Mouse (Mus musculus) urinary bladder, postnatal 36 days (tissue): ENCODE results near the gene Pax1.

Experiments
- DNase-seq, 2 experiments: peaks; one replicate each; pipeline ENCODE4 v3.0.0; 2022; ENCODE audit warnings: low spot score in 2 of 2, mixed read lengths in 1 of 2

Gene Pax1

DNA sequence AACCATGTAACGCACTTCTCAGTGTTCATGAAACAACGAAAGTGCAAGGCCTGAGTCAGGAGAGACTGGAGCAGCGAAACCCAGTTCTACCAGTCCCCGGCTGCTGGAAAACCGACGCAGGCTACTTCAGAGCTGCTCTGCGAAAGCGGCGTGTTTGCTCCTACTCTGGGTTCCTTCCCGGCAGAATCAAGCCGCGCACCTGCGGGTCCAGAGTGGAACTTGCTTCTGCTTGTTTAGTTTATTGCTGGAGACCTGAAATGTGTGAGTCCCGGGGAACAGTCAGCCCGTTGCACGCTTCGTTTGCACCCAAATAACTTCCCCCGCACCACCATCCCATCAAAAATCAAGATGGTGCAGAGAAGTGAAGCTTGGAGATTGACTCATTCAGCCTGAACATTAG lies at the start of gene Pax1:
Gene Pax1, plus strand, starts transcription at position 345 of the 400 bp plus-strand sequence.
- DNase-seq = no peak

DNA sequence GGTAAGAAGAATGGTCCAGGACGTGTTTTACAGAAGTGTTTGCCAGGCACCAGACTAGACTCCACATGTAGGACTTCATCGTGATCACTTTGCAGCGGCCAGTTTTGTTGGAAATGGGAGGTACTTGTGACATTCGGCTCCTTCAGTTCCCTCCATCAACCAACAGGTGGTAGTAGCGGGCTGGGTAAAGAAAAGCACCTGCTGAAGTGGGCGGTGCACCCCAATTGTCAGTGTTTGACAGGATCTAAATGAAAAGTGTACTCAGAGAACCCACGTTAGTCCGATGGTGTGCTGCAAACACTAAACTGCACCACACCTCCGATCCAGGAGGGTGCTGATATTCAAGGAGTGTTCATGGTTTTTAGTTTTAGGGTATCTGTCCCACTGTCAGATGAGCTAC lies 40.7 kb upstream of the Pax1 start:
- DNase-seq = no peak

DNA sequence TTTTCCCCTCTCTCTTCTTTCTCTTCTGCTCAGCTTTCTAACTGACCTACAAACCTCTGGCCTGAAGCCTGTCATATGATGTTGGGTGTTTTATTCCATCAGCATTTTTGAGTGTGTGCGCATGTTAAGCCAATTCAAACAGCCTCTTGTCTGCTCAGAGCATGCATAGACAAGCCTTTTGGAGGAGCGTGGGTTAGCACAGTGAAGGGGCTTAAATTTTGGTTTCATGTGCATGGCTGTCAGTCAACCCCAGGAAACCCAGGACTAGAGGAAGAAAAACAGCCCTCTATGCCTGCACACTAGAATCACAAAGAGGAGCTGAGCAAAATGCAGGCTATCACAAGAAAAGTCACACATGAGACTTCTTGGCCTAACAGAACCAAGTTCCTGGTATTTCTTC lies 36.5 kb upstream of the Pax1 start:
- no peak for DNase-seq

DNA sequence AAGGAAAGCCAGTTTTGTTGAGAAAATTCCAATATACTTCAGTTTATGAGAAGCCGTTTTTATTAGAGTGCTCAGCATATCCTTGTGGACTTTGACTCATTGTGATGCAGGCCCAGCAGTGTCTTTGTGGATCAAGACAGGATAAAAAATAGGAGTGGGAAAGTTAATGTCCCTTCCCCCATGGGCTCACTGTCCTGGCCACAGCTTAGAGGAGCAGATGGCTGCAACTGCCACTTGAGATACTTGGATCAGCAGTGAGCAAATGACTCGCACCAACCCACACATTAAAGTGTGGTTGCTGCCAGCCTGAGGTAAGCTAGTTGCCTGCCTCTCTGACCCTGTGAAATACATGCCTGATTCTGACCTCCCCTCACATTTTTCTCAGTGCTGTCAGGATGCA lies 29.0 kb upstream of the Pax1 start:
- DNase-seq = no peak

DNA sequence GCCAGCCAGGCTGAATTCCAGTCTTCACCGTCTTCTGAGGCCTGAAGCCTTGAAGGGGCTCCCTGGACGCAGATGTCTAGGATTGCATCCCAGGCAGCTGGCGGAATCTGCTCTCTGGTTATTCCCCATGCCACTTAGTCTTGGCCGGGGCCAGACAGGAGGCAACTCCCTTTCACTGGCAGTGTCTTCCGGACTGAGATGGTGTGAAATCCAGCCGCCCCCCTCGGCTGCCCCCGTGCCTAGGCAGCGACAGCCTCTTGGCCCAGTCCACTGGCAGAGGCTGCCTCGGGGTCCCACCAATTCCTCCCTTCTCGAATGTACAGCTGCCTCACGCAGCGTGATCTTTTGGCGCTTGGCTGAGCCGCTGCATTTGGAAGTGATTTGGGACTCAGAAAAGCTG lies 23.0 kb upstream of the Pax1 start:
- no peak for DNase-seq

DNA sequence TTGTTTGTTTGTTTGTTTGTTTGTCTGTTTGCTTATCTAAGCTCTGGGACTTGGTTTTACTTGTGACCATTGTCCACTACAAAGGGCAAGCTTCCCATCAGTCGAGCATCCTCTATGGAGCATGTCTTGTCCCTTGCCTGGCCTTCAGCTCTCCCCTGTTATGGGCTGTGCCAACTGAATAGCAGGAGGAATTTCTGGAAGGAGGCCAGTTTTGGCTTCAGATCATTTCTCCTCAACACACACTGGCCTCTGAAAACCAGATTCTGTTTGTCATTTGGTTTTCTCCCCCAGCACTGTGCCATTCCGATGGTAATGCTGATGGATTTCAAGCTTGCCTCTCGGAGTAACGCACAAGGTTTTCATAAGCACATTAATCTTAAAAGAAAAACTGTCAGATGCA lies 21.9 kb upstream of the Pax1 start:
- no peak for DNase-seq

DNA sequence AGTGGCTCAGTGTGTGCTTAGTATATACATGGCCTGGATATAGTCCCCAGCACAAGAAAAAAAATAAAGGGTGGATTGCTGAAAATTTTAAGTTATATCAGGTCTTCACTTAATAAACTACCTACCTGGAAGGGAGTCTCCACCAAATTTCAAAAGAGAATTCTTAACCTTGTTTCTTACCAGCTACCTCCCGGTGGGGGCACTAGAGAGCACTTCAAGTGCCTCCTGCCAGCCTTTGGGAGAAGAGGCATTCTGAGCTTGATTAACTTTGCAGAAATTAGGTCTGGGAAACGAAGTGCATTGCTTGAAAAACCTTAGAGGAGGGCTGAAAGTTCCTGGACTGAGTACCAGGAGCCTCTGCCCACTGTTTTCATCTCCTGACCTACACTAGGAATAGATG lies 19.5 kb upstream of the Pax1 start:
- DNase-seq = no peak

DNA sequence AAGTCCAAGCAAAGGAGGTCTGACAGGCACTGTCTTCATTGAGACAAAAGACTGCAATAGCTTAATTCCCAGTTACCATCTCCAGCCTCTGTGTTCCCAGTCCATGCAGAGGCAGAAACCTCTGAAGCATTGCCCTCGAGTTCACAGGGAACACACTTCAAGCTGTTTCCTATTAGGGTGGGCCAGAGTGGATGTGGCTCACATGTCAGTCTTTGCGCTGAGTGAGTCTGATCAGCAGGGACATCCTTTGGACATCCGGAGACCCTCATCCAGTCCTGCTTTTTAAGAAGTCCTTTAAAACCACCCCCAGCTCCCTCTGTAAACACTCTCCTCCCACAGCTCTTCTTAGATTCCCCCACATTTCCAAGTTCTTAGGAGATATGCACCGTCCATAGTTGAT lies 2.0 kb upstream of the Pax1 start:
- DNase-seq = no peak

DNA sequence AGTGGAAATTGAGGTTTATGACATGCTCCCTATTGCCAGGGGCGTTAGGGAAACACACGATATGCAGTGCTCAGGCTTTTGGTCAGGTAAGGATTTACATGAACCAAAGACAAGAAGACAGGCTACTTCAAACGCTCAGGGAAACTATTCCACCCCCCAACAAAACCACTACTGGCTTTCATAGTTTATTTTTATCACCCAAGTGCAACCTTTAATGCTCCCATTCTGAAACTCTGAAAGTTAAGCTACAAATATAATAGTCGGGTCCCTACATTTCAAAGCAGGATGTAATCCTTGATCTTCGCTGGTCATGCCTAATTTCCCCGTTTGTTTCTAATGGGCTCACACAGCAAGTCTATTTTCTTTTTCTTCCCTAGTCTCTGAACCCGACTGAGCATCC lies 1.3 kb upstream of the Pax1 start:
- DNase-seq = no peak

DNA sequence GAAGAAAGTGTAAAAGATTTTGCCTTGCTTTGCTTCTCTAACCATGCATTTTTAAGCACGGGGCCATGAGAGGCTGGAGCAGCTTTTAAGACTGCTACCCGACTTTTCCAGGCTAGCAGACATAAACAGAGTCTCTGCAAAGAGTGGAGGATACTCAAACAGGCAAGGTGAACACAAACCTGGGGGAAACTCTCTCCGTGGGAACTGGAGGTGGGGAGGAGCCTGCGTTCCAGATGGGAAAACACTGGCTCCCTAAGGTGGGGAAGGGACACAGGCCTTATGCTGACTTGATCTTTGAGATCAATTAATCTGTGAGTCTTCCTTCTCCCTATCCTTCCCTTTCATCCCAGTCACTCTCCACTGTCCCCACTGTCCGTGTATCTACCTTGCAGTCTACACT lies 869 bp upstream of the Pax1 start:
- DNase-seq = no peak

DNA sequence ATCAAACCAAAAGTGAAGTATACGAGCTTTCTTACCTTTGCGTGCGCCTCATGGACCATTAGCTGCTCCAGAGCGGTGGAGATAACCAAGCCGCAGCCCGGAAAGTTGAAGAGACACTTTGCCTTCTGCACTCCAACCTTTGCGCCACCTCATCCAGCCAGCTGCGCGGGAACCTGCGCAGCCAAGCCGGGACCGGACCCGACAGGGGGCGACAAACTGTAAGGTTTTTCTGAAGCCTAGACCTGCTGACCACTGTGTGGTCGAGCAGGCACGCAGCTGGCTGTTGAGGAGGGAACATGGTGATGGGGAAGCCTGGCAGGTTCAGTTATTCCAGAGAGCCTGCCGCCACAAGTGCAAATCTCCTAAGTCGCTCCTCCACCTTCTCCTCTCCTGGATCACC lies 591 bp downstream of the Pax1 start:
- DNase-seq = no peak

DNA sequence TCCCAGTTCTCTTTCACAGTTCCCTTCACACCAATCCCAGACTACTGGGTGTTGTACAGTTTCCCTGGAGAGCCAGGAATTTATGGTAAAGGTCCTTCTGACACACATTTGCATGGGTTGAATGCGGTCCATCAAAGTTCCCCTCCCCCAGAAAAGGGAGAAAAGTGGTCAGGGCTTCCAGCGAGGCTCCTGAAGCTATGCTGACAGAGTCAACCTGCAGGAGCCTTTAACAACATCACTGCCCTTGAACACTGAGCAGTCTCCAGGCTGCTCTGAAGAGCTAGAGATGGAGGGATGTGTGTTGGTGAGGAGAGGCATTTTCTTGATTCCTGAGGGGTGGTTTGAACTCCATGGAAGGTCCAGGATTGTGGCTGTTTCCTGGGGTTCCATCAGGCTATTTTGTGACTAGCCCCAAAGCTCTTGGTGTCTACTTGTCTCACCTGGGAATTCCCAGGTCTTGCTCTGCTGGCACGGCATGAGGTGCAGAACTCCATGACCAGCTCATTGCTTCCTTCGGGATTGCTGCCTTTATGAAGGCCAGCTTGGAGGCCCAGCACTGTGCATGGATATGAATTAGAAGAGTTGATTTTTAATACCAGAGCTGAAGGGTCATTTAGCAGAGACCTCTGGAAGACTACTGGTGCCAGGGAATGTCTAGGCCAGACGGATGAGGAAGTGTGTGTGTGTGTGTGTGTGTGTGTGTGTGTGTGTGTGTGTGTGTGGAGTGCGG lies 1.8 kb downstream of the Pax1 start:
- DNase-seq = no peak

DNA sequence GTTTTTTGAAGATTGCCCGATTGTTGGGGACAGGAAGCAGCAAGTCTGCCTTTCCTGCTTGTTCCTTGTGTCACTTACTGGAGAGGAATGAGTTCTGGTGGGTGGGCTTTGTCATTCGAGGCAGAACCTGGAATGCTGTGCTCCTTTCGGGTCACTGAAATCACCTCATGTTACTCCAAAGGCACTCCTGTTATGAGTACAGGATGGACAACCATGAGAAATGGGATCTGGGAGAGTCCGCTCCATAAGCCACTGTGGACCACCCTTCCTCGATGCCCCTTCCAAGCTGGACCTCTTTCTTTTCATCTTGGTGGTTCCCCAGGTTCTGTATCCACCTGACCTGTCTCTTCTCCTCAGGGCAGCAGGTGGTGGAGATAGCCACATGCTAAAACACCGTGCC lies 2.5 kb downstream of the Pax1 start:
- no peak for DNase-seq

DNA sequence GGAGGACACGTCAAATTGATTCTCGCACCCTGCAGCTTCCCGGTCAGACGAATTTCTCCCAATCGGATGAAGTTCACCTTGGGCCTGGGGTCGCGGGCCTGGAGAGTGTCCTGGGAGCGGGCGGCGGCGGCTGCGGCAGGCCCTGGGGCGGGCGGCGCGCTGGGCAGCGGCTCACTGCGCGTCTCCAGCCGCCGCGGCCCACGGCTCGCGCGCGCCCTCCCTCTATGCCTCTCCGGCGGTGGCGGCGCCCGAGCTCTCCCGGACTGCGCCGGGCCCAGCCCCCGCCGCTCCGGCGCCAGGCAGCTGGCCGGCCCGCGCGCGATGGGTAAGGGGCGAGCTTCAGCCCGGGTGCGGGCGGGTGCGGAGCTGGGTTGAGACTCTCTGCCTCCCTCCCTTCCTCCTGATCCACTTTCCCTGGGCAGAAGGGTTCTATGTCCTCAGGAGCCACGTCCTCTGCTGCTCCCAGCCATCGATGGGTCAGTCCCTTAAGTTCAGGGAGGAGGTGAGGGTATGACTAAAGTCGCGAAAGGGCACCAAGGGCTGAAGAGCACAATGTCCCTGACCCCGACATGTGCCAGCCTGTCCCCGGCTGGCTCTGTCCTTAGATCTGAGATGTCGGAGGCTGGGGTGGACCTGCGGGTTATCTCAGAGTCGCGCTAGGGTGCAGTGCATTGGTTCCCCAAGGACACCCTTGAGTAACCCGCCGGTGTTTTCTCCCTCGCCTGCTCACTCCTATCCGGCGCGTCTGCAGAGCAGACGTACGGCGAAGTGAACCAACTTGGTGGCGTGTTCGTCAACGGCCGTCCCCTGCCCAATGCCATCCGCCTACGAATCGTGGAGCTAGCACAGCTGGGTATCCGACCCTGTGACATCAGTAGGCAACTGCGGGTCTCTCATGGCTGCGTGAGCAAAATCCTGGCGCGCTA lies 3.5 kb downstream of the Pax1 start:
- no peak for DNase-seq

DNA sequence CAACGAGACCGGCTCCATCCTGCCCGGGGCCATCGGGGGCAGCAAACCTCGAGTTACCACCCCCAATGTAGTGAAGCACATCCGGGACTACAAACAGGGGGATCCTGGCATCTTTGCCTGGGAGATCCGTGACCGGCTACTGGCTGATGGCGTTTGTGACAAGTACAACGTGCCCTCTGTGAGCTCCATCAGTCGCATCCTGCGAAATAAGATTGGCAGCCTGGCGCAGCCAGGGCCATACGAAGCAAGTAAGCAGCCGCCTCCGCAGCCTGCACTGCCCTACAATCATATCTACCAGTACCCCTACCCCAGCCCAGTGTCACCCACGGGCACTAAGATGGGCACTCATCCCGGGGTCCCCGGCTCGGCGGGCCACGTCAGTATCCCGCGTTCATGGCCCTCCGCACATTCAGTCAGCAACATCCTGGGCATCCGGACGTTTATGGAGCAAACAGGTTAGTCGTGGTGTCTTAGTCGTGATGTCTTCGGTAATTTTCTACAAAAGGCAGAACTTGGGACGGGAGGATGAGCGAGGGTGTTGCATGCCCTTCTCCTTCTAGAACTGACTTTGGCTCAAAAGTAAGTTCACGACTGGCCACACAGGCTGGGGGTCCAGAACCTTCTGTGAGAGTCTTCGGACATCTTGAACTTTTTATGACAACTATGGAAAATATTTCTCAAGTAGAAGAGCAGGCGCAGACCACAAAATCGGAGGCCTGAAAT lies 4.3 kb downstream of the Pax1 start:
- no peak for DNase-seq

DNA sequence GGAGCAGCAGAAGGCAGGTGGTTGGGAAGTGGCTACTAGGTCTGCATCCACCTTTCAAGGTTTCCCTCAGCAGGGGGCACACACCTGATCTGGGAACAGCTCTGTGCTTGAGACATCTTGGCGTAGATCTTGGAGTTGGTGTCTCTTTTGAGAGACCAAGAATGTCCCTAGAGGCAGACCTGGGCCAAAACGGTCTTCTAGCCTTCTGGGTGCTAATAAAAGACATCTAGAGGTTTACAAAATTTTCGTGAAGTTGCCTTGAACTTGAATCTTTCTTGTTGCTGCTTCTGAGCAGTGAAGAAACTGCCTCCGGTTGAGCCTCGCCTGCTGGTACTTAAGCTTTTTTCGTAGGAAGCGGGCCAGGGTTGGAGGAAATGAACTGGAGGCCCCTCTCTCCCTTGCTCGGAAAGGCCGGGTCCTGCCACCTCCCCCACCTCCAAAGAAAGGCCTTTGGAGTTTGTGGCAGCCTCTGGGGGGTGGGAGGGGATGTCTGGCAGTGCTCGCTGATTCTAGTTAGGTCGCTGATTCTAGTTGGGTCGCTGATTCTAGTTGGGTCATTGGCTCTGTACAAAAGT lies 5.6 kb downstream of the Pax1 start:
- DNase-seq = no peak

DNA sequence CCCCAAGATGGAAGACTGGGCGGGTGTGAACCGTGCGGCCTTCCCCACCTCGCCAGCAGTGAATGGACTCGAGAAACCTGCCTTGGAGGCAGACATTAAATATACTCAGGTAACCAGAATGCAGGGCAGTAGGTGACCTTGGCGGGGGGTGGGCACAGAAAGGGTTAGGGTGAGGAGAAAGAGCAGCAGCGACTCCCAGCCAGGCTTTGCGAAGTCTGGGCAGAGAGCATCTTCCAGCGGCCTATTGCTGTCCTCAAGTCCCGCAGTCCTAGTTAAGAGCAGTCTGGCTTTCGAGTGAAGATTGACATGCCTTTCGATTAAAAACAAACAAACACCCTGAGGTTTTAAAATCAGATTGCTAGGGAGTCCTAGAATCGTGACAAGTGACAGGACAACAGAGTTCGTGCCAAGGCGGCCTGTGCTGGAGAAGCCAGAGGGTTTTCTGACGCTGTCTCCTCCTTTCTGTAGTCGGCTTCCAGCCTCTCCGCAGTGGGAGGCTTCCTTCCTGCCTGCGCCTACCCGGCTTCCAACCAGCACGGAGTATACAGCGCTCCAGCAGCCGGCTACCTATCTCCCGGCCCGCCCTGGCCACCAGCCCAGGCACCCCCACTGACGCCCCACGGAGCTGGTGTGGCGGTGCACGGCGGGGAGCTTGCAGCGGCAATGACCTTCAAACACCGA lies 6.3 kb downstream of the Pax1 start:
- no peak for DNase-seq

DNA sequence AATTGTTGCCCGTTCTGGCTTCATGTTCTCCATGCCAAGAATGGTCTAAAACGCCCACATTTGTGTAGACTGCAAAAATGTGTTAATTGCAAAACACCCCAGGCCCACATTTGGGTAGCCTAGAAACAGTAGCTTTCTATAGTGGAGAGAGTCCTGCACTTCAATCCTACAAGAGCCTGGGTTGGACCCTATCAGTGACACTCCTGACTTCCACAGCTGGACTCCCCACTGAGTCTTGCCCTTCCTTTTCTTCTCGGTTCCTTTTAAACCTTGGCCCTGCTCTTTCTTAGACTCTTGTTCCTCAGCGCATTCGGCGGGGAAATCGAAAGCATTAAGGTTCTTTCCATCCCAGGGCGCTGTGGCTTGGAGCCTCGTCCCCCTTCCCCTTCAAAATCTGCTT lies 7.8 kb downstream of the Pax1 start:
- DNase-seq = no peak

DNA sequence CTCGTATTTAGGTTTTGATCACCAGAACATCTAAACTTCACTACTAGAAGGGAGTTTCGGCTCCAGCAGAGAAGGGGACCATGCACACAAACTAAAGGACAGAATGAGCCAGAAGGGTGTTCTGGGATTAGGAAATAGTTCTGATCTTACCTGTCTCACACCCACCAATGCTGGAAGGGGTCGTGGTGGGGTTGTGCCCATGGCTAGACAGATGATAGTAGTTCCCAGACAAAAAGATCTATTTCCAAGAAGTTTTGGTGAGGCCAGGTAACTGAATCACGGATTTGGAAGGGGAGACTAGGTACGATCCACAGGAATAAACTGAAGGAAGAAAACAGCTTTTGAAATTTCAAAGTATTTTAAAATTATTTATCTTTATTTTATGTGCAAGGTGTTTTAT lies 8.4 kb downstream of the Pax1 start:
- DNase-seq = no peak

DNA sequence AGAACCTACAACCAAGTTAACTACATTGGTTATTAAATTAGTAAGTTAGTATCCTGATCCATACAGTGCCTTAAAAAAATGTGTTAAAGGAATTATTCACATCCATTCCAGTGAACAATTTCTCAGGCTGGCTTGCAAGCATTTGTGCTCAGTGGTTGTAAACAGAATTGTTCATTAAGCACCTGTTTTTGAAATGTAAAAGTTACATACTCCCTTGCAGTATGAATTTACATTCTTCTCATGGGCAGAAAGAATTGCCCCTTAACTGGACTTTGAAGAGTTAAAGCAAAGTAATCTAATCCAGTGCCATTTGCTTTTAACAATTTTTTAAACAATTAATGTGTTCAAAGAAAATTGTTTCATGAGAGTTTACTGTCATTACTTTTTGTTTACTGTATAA lies 9.6 kb downstream of the Pax1 start:
- no peak for DNase-seq

DNA sequence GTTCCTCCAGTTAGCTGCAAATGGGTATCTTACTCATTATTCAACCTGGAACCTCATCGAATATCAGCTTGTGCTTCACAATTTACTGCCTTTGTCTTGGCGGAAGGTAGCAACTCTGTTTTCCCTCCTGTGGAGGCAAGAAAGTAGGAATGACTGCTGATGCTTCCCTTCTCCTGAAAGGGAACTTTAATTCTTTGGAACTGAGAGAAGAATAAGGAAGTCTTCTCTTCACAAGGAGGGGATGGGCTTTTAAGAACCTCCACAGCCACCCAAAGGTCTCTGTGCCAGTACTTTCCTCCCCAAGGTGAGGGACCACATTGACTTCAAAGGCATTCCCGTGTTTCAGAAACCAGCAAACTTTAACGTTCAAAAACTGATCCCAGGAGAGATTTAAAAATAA lies 10.1 kb downstream of the Pax1 start:
- DNase-seq = no peak
